Mouse (Mus musculus) erythroblast, embryonic 14.5 days (primary cell): ENCODE results near the gene Vcpkmt.

ENCODE experiments used
- GATA1 ChIP-seq: IDR thresholded peaks from 2 replicates; pipeline ENCODE4 v1.6.1; 2012; ENCODE audit warnings: low read length, inconsistent platforms, mixed read lengths
- TAL1 ChIP-seq: IDR thresholded peaks from 3 replicates; pipeline ENCODE4 v1.6.1; 2012; ENCODE audit warnings: low read length, inconsistent platforms, mixed read lengths

- TF ChIP-seq GATA1 (no peak), TAL1 (no peak)
Measured at GRCm38 (mm10) chr12:69573916-69574881, 8.6 kb downstream of the Vcpkmt start.
